Mouse (Mus musculus) right cerebral cortex, adult 2 months (tissue): ENCODE measurements around the gene Sik2.

Experiments used
- DNase-seq, 2 experiments: peaks; one replicate each; pipeline ENCODE4 v3.0.0; 2021 to 2022; ENCODE audit warnings: low spot score in 2 of 2

The Sik2 gene

DNA sequence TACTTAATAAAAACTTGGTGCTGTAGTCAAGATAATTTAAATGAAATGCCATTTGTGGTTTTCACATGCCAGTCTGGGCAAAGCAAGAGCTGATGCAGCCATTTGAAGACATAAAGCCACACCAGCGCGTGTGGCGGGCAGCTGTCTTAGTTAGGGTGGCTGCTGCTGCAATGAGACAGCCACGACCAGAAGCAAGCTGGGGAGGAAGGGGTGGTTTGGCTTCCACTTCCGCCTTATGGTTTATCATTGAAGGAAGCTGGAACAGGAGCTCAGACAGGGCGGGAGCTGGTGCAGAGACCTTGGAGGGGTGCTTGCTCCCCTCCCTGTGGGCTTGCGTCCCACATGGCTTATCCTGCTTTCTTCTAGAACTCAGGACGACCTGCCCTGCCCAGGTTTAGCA is 143.1 kb downstream of the Sik2 start:
- DNase-seq: no peak

DNA sequence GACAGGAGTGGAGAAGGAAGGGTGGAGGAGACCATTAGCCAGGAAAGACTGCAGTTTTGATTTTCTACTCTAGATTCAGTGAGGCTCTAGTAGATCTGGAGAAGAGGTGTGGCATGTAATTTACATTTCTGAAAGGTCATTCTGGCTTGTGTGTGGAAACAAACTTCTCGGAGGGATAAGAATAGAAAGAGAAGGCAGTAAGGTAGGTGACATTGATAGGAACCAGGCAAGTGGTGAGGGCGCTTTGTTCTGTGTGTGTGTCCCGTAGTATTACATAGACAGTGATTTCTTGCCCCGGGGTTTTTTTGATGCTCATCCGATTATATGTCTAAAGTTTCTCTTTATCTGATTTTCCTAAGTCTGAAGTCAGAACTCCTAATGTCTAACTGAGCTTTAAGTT is 144.0 kb downstream of the Sik2 start:
- no peak for DNase-seq

DNA sequence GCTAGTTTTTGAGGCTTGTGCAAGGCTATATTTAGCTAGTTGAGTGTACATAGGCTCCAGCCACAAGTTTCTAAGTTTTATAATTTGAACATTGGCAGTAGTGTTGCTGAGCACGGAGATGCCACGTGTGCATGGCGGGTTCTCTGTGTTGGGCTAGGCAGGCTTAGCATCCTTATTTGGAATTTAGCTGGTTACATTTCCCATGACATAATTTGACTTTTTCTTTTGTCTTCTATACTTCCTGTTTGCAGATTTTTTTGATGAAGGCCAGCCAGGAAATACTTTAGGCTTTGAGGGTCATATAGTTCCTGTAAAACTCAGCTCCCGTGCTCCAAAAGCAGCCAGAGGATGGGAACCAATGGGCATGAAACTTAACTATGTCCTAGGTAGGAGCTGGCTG is 145.0 kb downstream of the Sik2 start:
- no peak for DNase-seq

DNA sequence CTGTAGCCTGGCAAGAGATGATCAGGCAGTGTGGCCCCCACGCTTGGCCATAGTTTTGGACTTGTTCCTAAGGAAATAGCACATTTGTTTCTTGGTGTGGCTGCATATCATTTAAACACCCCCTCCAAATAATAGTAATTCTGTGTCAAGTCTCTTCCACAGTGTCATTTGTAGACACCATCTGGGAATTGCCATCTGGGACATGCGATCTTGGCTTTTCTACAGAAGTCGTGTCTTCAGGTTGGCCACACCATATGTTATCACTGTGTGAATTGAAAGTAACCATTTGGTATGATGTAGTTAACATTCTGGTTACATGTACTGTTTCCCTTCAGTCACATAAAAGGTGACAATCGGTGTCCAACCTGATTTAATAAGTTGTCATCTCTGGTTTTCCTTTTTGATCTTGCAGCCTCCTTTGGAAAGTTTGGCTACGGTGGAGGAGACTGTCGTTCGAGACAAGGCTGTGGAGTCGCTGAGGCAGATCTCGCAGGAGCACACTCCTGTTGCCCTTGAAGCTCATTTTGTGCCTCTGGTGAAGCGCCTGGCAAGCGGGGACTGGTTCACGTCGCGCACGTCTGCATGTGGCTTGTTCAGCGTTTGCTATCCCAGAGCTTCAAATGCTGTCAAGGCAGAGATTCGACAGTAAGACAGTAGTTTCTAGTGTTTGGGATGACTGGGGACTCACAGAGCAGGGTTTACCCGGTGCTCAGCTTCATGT is 147.6 kb downstream of the Sik2 start:
- no peak for DNase-seq

DNA sequence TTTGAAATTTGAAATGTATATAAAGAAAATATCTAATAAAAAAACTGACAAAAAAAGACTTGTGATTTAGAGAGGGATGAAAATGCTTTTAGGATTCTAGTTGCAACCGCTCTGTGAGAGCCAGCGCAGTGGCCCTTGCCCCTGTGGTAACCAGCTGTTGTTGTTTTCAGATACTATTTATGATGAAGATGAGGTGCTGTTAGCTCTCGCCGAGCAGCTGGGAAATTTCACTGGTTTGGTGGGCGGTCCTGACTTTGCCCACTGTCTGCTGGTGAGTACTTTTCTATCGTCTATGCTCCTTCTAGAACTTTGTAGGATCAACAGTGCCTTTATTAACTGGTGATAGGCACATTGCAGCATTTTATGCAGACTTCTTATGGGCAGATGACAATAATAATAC is 150.2 kb downstream of the Sik2 start:
- no peak for DNase-seq

DNA sequence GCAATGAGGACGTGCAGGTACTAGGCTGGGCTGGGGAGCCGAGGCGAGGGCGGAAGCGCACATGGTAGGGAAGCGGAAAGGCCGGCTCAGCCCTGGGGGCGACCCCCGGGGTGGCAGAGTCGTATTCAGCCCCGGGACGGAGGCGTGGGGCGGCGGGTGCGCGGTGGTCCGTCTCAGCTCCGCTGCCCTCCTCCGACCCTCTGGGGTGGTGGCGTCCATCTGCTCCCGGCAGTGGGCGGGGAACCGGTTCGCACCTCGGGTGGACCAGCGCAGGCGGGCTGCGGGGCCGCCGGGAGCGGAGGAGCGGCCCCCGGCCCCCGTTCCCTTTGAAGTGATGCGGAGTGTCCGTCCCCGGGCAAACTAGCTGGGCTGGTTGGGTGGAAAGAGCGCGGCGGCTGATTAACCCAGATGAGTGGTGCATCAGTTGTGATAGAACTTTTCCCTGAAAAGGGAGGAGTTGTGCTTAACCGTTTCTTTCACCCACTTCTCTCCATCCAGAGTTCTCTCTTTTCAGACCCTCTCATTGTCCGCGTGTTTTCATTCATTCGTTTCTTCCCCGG is 151.7 kb downstream of the Sik2 start:
- DNase-seq: peak in 1 of 2 experiments; percentile 30

DNA sequence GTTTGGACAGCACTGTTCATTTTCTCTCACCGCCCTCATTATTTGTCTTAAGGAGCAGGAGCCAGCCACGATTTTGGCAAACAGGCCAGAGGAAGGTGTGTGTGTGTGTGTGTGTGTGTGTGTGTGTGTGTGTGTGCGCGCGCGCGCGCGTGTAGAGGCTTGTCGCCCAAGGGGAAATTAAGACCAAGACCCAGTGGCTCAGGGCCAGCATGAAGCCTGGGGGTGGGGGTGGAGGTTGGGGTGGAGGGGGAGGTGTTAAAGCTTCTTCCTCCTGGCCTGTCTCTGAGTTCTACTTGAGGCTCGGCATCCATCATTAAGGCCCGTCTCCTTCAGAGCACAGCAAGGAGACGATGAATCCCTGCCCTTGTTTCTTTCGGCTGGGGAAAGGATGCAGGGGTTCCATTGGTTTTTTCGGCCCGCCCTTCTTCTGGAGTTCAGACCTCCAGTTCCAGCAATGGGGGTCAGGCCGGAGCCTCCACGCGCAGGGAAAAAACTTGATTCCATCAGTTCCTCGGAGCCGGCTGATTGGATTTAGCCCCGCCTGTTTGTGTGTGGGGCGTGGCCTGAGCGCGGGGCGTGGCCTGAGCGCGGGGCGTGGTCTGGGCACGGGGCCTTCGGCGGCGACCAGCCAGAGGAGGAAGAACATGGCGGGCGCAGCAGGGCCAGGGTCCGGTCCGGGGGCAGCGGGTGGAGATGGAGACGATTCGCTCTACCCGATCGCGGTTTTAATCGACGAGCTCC is 152.4 kb downstream of the Sik2 start:
- DNase-seq: peak; percentile 88 to 91

DNA sequence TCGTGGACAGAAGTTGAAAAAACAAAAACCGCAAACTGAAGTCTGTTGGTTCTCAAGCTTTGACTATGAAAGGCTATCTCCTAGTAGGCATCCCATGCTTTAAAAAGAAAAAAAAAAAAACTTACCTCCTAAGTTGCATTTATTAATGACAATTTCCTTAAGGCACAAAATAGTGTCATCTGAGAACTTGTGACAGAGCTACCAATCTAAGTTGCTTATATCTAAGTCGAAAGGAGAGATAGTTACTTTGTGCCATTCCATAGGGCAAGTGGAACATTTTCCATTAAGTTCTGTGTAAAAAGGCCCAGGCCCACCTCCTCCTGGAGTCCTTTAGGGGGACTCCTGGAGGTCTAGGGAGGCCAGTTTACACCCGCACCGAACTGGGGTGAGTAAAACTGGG is 153.1 kb downstream of the Sik2 start:
- DNase-seq: no peak

DNA sequence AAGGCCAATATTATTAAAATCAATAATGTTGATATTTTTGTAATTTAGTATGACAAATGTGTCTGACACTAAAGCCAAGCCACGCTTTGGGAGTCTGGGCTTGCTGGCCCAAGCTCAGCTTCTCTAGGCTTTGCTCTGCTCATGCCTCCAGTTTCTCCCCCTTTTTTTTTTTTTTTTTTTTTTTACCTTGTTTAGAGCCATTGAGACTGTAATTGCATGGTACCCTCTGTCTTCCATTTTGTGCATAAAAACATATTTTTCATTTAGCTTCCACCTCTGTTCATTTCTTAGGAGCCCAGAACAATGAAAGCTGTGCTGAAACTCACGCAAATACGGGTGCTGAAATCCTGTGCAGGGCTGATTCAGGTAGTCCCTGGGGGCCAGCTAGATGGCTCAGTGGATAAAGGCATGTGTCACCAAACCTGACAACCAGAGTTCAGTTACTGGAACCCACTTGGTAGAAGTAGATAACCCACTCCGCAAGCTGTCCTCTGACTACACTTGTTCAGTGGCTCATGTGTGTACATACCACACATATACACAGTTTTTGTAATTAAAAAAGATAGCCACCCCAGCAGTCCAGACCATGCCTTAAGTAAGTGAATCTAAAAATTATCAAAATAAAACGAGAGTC is 153.6 kb downstream of the Sik2 start:
- DNase-seq: no peak

DNA sequence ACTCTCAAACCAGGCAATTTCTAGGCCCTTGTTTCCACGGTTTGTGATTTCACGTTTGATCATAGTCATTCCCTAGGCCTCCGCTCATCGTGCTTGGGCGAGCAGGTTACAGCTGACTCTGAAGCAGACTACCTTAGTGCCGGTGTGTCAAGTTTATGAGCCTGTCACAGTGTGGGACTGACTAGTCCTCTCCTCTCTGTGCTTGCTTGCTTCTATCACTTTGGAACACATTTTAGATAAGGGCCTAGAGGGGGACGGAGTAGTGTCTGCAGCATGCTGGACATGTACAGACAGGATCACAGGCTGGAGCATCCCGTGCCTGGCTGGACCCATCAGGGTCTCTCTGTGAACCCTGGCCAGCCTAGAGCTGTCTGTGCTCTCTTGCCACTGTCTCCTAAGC is 154.5 kb downstream of the Sik2 start:
- no peak for DNase-seq

DNA sequence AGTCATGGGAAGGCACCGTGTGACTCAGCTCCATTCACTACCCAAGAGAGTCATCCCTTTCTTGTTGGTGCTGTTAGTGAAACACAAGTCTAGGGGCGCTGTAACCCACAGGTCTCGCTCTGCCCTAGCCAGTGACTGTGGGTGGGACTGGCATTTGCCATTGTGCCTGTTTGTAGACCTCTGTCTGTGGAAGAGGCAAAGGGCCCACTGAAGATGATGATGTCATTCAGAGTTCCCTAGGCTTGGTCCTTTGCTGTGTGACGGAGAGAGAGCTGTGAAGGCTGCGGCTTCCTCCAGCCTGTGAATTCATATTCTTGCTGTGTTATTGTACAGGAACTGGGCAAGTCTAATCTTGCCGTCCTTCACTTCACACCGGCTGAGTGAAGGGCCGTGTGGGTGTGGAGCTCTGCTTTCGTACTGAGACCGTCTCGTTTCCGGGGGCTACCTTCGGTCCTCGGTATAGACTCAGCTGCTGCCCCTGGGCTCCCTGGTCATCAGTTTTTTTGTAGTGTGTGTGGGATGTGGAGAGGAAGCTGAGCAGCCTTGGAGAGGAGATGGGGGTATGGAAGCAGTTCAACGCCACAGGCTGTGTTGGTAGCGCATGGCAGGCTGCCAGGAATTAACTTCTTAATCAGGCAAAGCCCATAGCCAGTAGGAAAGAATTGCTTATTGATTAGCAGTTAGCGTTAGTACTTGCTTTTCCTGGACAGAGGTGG is 156.1 kb downstream of the Sik2 start:
- DNase-seq: peak; percentile 36 to 39

DNA sequence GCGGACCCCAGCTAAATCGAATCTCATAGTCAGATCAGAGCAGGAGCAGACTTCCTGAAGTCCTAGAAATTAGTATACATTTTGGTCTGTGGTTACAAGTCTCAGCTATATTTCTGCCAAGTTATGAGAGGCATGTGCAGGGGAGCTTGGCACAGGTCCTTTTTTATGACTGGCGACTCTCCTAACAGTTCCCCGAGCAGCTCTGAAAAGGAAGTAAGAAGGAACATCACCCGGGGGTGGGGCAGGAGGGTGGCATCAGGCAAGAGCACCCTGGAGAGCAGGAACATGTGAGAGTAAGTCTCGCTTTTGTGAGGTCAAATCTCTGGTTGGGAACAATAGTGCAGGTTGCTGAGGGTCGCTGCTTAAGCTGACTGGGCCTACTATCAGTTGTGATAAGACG is 158.2 kb downstream of the Sik2 start:
- DNase-seq: peak in 1 of 2 experiments; percentile 52

DNA sequence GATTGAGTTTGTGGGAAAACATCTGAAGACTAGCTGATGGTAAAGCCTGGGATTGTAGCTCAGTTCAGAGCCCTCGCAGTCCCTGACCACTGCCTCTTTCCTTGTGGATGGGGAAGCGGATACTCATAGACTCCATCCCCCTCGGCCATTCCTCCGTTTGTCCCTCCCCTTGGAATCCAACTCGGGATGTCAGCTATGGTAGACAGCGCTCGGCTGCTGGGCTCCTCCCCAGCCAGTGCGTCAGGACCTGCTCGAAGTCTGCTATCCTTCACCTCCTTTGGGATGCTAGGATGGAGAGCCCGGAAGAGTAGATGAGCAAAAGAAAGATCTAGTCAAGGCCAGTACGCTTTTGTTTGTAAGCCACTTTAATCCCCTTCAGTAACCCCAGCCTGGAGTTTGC is 158.6 kb downstream of the Sik2 start:
- DNase-seq: no peak

DNA sequence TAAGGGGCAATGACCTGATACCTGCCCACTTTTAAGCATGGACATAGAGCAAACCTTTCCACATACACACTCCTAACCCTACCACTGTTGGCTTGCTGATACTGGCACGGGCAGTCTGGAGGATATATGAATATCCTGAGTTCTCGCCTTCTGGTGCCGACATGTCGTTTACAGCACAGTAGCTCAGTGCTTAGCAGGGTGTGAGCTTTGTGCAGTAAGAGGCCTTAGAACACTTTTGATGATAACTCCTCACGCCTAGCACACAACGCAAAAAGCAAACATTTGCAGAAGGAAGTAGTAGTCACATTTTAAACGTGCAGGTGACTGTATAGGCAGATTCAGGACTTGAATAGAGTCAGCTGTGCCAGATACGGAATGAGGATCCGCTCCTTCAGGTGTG is 159.1 kb downstream of the Sik2 start:
- DNase-seq: no peak

DNA sequence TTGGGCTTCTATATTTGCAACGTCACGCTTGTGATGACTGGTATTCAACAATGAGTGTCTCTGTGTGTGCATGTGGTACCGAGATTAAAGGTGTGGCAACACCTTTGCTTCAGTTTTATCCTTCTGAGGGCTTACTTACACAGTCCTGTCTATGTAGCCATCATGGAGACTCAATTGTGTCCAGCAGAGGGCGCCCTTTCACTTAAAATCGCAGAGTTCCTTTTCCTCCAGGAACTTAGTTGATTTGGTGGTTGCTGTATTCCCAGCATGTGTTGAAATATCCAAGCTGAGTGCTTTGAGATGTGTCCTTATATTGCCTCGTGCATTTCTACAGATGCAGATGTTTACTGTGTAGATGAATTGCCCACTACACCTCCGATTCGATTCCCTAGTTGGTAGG is 159.6 kb downstream of the Sik2 start:
- peak; percentile 97 for DNase-seq

DNA sequence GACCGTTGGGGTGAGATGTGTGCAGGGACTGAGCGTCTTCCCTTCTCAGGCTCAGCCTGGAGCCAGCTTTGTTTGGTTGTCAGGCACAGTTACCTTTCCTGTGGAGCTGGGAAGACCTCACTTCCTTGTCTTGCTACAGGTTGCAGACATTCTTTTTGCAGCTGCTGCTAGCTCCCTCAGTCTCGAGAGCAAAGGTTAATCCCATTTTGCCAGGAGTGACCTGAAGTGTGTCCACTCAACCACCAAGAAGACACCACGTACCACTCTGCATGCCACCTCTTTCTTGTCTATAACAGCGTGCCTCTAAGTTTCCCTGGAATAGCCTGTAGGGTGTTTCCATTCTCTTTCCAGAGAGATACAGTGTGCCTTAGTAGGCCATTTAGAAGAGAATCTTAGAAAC is 160.1 kb downstream of the Sik2 start:
- DNase-seq: no peak

DNA sequence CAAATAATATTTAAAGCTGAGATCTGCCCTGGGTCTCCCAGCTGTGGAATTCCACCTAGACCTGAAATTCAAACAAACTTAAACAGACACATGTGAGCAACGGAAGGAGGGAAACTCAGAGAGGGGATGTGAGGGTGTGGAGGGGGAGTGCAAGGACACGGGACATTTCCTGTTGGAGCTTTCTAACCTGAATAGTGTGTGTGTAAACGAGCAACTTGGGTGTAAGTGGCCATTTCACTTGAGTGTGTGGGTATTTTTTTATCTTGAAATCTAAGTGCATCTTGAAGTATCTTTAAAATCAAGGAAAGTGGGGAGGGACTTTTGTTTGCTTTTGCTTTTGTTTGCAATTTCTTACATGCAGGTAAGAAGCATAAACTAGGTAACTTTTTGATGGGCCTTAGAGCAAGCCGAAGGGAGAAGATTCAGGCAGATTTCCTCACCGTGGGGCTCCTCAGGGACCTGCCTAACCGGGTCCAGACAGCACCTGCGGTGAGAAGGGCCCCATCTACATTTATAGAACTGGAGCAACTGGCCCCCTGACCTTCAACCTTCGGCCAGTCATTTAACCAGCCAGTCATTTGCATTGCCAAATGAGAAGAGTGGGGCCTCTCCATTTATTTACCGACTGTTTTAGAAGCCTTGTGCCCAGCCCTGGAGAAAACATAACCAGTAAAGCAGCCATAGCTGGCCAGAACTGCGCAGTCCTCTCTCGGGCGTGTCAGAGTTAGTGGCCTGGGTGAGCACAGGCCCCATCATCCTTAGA is 161.1 kb downstream of the Sik2 start:
- DNase-seq: no peak

DNA sequence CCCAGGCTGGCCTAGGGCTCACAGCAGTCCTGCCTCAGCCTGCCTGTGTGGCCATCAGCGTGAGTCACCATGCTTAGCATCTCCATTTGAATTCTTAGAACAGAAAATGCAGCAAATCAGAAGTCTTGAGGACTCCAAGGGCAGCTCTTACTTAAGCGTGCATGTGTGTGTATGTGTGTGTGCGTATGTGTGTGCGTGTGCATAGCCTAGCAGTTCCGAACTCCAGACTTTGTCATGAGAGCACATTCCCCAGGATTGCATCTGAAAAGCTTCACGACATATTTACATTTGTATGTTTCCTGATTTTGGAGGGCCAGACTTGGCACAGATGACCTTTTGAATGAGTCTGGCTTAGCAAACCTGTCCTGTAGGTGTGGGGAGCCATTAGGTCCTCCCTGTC is 161.7 kb downstream of the Sik2 start:
- no peak for DNase-seq

DNA sequence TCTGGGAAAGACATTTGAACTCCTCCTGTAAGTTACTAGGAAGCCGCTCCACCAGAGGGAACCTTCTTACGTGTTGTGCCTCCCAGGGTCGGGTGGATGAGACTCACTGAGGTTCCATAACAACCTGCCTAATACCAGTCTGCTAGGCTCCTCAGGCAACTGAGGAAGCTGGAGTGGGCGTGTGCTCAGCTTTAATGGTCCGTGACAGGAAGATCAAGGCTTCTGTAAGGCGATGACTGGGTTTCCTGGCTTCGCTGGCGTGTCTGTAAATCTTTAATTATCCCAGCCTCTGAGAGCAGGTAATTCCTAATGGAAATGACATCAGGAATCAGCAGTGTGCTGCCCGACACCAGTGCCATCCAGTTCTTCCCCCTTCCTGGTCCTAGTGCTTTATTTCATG is 163.3 kb downstream of the Sik2 start:
- DNase-seq: no peak

DNA sequence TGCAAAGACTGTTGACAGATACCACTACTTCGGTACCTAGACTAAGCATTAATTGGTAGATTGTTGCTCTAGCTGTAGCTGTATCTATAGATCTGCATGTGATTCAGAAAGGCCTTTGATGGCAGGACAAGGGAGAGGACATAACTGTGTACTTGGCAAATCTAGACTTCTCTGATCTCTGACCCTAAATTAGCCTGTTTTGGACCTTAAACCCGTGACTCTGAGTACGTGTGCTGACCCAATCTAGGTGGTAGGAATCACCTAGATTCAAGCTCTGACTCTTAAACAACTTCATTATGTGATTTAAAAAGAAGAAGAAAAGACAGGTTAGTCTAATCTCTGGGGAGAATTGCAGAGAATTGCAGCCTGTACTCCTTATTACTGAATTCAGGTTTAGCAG is 163.8 kb downstream of the Sik2 start, which contains the start of gene Ppp2r1b:
Gene Ppp2r1b (plus strand): TSS at position 221 of the 400 bp plus-strand sequence.
- DNase-seq: no peak
